Mouse (Mus musculus): ENCODE measurements at regions not wholly inside any gene's neighbourhood (a gene's known extent, or its start where the extent isn't known, plus 50 kb on each side); places are given as distances from the start of the nearest gene placed in this dataset.

GRCm38 (mm10) chr13:72023666-72024065 is 60.1 kb upstream of the Irx1 start:
- TF ChIP-seq HCFC1 (IDR thresholded peaks at IDR 0.05; ENCODE audit: borderline replicate concordance, insufficient read depth, low read length) = no peak
- TF ChIP-seq ZNF384 (IDR thresholded peaks at IDR 0.05; ENCODE audit: low read depth, low read length) = no peak
- no peak for TF ChIP-seq ZC3H11A (IDR thresholded peaks at IDR 0.05; ENCODE audit: borderline replicate concordance, low read depth, low read length)
- TF ChIP-seq MAFK (IDR thresholded peaks at IDR 0.05; ENCODE audit: insufficient read depth, low read depth, low read length) = no peak
- no peak for TF ChIP-seq CHD2 (IDR thresholded peaks at IDR 0.05; ENCODE audit: low read depth, low read length)
- no peak overlapping the region for H3K9ac ChIP-seq (ENCODE audit: insufficient read depth, low read depth, low read length, poor library complexity, severe bottlenecking)
- no peak for DNase-seq (ENCODE audit: low read depth, low spot score)
- no peaks in the 10 kb centered on the region for H3K36me3 ChIP-seq (ENCODE audit: control insufficient read depth, insufficient read depth, low read length, poor library complexity, severe bottlenecking)
- in situ Hi-C loops (cut with MboI; ENCODE audit: low sequenced_read_pairs in 2 of 2, unreplicated experiment in 2 of 2) = no loop called here
- H3K4me3 ChIP-seq (ENCODE audit: insufficient read depth in 1 of 2, low read depth in 1 of 2, low read length in 2 of 2, poor library complexity in 1 of 2, severe bottlenecking in 1 of 2) = no peak overlapping the region
- H3K27ac ChIP-seq (ENCODE audit: insufficient read depth, low read depth, low read length, poor library complexity, severe bottlenecking) = no peak overlapping the region
- no peaks in the 10 kb centered on the region for H3K4me1 ChIP-seq (ENCODE audit: control insufficient read depth in 2 of 2, insufficient read depth in 2 of 2, low read length in 2 of 2, poor library complexity in 1 of 2)
- no peaks in the 10 kb centered on the region for H3K9me3 ChIP-seq (ENCODE audit: control insufficient read depth, insufficient read depth, low read depth, low read length)

- in situ Hi-C loops (cut with MboI; ENCODE audit: low sequenced_read_pairs in 2 of 2, unreplicated experiment in 2 of 2) = no loop called here
- no peaks in the 10 kb centered on the region for H3K4me1 ChIP-seq (ENCODE audit: control insufficient read depth in 2 of 2, insufficient read depth in 2 of 2, low read length in 2 of 2, poor library complexity in 1 of 2)
- H3K27ac ChIP-seq (ENCODE audit: insufficient read depth, low read depth, low read length, poor library complexity, severe bottlenecking) = no peak overlapping the region
- H3K36me3 ChIP-seq (ENCODE audit: control insufficient read depth, insufficient read depth, low read length, poor library complexity, severe bottlenecking) = no peaks in the 10 kb centered on the region
- no peak for DNase-seq (ENCODE audit: low read depth, low spot score)
- no peak overlapping the region for H3K9ac ChIP-seq (ENCODE audit: insufficient read depth, low read depth, low read length, poor library complexity, severe bottlenecking)
- no peak for TF ChIP-seq ZC3H11A (IDR thresholded peaks at IDR 0.05; ENCODE audit: borderline replicate concordance, low read depth, low read length)
- no peak for TF ChIP-seq ZNF384 (IDR thresholded peaks at IDR 0.05; ENCODE audit: low read depth, low read length)
- TF ChIP-seq CHD2 (IDR thresholded peaks at IDR 0.05; ENCODE audit: low read depth, low read length) = no peak
- TF ChIP-seq MAFK (IDR thresholded peaks at IDR 0.05; ENCODE audit: insufficient read depth, low read depth, low read length) = no peak
- TF ChIP-seq HCFC1 (IDR thresholded peaks at IDR 0.05; ENCODE audit: borderline replicate concordance, insufficient read depth, low read length) = no peak
- H3K4me3 ChIP-seq (ENCODE audit: insufficient read depth in 1 of 2, low read depth in 1 of 2, low read length in 2 of 2, poor library complexity in 1 of 2, severe bottlenecking in 1 of 2) = no peak overlapping the region
- no peaks in the 10 kb centered on the region for H3K9me3 ChIP-seq (ENCODE audit: control insufficient read depth, insufficient read depth, low read depth, low read length)
Observed at GRCm38 (mm10) chr13:72043930-72044470, 80.5 kb upstream of the Irx1 start.

GRCm38 (mm10) chr13:72056469-72056868 is 92.9 kb upstream of the Irx1 start:
- Histone ChIP-seq H3K9ac (ENCODE audit: insufficient read depth, low read depth, low read length, poor library complexity, severe bottlenecking) (no peak overlapping the region), H3K4me3 (ENCODE audit: insufficient read depth in 1 of 2, low read depth in 1 of 2, low read length in 2 of 2, poor library complexity in 1 of 2, severe bottlenecking in 1 of 2) (no peak overlapping the region), H3K27ac (ENCODE audit: insufficient read depth, low read depth, low read length, poor library complexity, severe bottlenecking) (no peak overlapping the region), H3K4me1 (ENCODE audit: control insufficient read depth in 2 of 2, insufficient read depth in 2 of 2, low read length in 2 of 2, poor library complexity in 1 of 2) (no peaks in the 10 kb centered on the region), H3K36me3 (ENCODE audit: control insufficient read depth, insufficient read depth, low read length, poor library complexity, severe bottlenecking) (no peaks in the 10 kb centered on the region), H3K9me3 (ENCODE audit: control insufficient read depth, insufficient read depth, low read depth, low read length) (no peaks in the 10 kb centered on the region)
- in situ Hi-C loops (cut with MboI; ENCODE audit: low sequenced_read_pairs in 2 of 2, unreplicated experiment in 2 of 2) = no loop called here
- TF ChIP-seq ZNF384 (IDR thresholded peaks at IDR 0.05; ENCODE audit: low read depth, low read length) (no peak), CHD2 (IDR thresholded peaks at IDR 0.05; ENCODE audit: low read depth, low read length) (no peak), MAFK (IDR thresholded peaks at IDR 0.05; ENCODE audit: insufficient read depth, low read depth, low read length) (no peak), ZC3H11A (IDR thresholded peaks at IDR 0.05; ENCODE audit: borderline replicate concordance, low read depth, low read length) (no peak), HCFC1 (IDR thresholded peaks at IDR 0.05; ENCODE audit: borderline replicate concordance, insufficient read depth, low read length) (no peak)
- DNase-seq (ENCODE audit: low read depth, low spot score) = no peak

- H3K36me3 ChIP-seq (ENCODE audit: control insufficient read depth, insufficient read depth, low read length, poor library complexity, severe bottlenecking) = no peaks in the 10 kb centered on the region
- H3K27ac ChIP-seq (ENCODE audit: insufficient read depth, low read depth, low read length, poor library complexity, severe bottlenecking) = no peak overlapping the region
- no peak for DNase-seq (ENCODE audit: low read depth, low spot score)
- no peaks in the 10 kb centered on the region for H3K9me3 ChIP-seq (ENCODE audit: control insufficient read depth, insufficient read depth, low read depth, low read length)
- TF ChIP-seq HCFC1 (IDR thresholded peaks at IDR 0.05; ENCODE audit: borderline replicate concordance, insufficient read depth, low read length) (no peak), ZNF384 (IDR thresholded peaks at IDR 0.05; ENCODE audit: low read depth, low read length) (no peak), MAFK (IDR thresholded peaks at IDR 0.05; ENCODE audit: insufficient read depth, low read depth, low read length) (no peak), ZC3H11A (IDR thresholded peaks at IDR 0.05; ENCODE audit: borderline replicate concordance, low read depth, low read length) (no peak), CHD2 (IDR thresholded peaks at IDR 0.05; ENCODE audit: low read depth, low read length) (no peak)
- H3K9ac ChIP-seq (ENCODE audit: insufficient read depth, low read depth, low read length, poor library complexity, severe bottlenecking) = no peak overlapping the region
- no peaks in the 10 kb centered on the region for H3K4me1 ChIP-seq (ENCODE audit: control insufficient read depth in 2 of 2, insufficient read depth in 2 of 2, low read length in 2 of 2, poor library complexity in 1 of 2)
- in situ Hi-C loops (cut with MboI; ENCODE audit: low sequenced_read_pairs in 2 of 2, unreplicated experiment in 2 of 2) = no loop called here
- no peak overlapping the region for H3K4me3 ChIP-seq (ENCODE audit: insufficient read depth in 1 of 2, low read depth in 1 of 2, low read length in 2 of 2, poor library complexity in 1 of 2, severe bottlenecking in 1 of 2)
Observed at GRCm38 (mm10) chr13:72061659-72062058, 98.1 kb upstream of the Irx1 start.

Data from ES-E14 (cell line).